Mouse (Mus musculus) megakaryocyte-erythroid progenitor cell, adult 5-6 weeks (primary cell): ENCODE measurements around the gene Fuca1. TPM values are rescaled to one million over a fixed set of nuclear protein-coding genes. Genes with fewer than 3 reads are reported as not detected.
"Not testable (repeated sequence)": the region's sequence is repeated elsewhere in the genome, so short reads cannot be mapped to it uniquely, and the experiment has no call there.

Experiments used
- ATAC-seq: replicated peaks from 2 replicates; pipeline ENCODE4 v1.8.0; 2016; ENCODE audit warnings: mild to moderate bottlenecking, inconsistent platforms; ENCODE audit not compliant: severe bottlenecking, poor library complexity, low FRiP score, low TSS enrichment
- total RNA-seq, 2 experiments: library from RNA; stranded (forward) in 1 of 2; stranded (reverse) in 1 of 2; fragments of 200-1000, 215-1000 nt in 1 of 2; fragments of >200 nt in 1 of 2; fragmentation: Nextera tagmentation in 1 of 2; gene quantifications; 2 replicates each; pipeline ENCODE4 v1.2.3; 2014 to 2017

Fuca1 gene
- total RNA-seq, 2 experiments from 2014 or later: 45.6 to 136 TPM

- no peak for ATAC-seq
Measured at GRCm38 (mm10) chr4:135968271-135968869, 47.8 kb downstream of the Fuca1 start.

- no peak for ATAC-seq
Measured at GRCm38 (mm10) chr4:135969070-135969750, 48.7 kb downstream of the Fuca1 start.

- ATAC-seq: no peak
Measured at GRCm38 (mm10) chr4:135970585-135970984, 50.0 kb downstream of the Fuca1 start.

GRCm38 (mm10) chr4:135971805-135972555 is 51.4 kb downstream of the Fuca1 start:
- ATAC-seq: no peak

- ATAC-seq: peak; percentile 74
Measured at GRCm38 (mm10) chr4:135972556-135972906, 52.0 kb downstream of the Fuca1 start, which contains the start of gene Lypla2. Gene Lypla2 (minus strand): TSS chr4:135972626.

GRCm38 (mm10) chr4:135972911-135973811 is 52.6 kb downstream of the Fuca1 start:
- no peak; the same call in 1 of the 2 replicates for ATAC-seq

GRCm38 (mm10) chr4:135976146-135976545 is 55.6 kb downstream of the Fuca1 start:
- ATAC-seq: no peak

GRCm38 (mm10) chr4:135980223-135980622 is 59.7 kb downstream of the Fuca1 start:
- ATAC-seq: not testable (repeated sequence)

- ATAC-seq: no peak
Measured at GRCm38 (mm10) chr4:135981524-135982063, 61.1 kb downstream of the Fuca1 start.

GRCm38 (mm10) chr4:135984556-135984955 is 64.0 kb downstream of the Fuca1 start:
- no peak for ATAC-seq

GRCm38 (mm10) chr4:135985193-135985592 is 64.7 kb downstream of the Fuca1 start:
- ATAC-seq: peak; percentile 77

- ATAC-seq: no peak
Measured at GRCm38 (mm10) chr4:135985769-135986168, 65.2 kb downstream of the Fuca1 start.

GRCm38 (mm10) chr4:135986301-135986942 is 65.9 kb downstream of the Fuca1 start:
- peak; percentile 23 for ATAC-seq

- ATAC-seq: peak; percentile 64
Measured at GRCm38 (mm10) chr4:135986943-135987710, 66.6 kb downstream of the Fuca1 start, which contains the start of gene Pithd1. Gene Pithd1 (minus strand): TSS chr4:135987264.

- no peak for ATAC-seq
Measured at GRCm38 (mm10) chr4:135987714-135988113, 67.2 kb downstream of the Fuca1 start.
